Mouse (Mus musculus) G1E (cell line): ENCODE data around the gene Sh3bp4. TPM values are rescaled to one million over a fixed set of nuclear protein-coding genes. Genes with fewer than 3 reads are reported as not detected.

Experiments used
- ATAC-seq: 2 replicates; pipeline ENCODE4 v1.8.0; 2016; ENCODE audit warnings: mild to moderate bottlenecking; ENCODE audit not compliant: insufficient number of reproducible peaks, poor library complexity, low FRiP score, severe bottlenecking; ENCODE audit errors: extremely low read depth
- DNase-seq: peaks from one replicate; pipeline ENCODE4 v3.0.0; 2012; ENCODE audit warnings: low spot score
- H3K27me3 ChIP-seq: 2 replicates; pipeline ENCODE4 v1.6.1; 2012; ENCODE audit warnings: mild to moderate bottlenecking, low read length, inconsistent platforms; ENCODE audit not compliant: insufficient read depth
- H3K36me3 ChIP-seq: replicated peaks from 2 replicates; pipeline ENCODE3; 2012; ENCODE audit warnings: mild to moderate bottlenecking, inconsistent platforms
- H3K4me1 ChIP-seq: 2 replicates; pipeline ENCODE4 v1.6.1; 2012; ENCODE audit warnings: low read depth, low read length, inconsistent platforms, mixed read lengths; ENCODE audit not compliant: insufficient read depth
- H3K4me3 ChIP-seq: 2 replicates; pipeline ENCODE4 v1.5.1; 2012; ENCODE audit warnings: low read depth, mild to moderate bottlenecking, inconsistent platforms, low read length, moderate library complexity, mixed read lengths
- H3K9me3 ChIP-seq: replicated peaks from 2 replicates; pipeline ENCODE4 v1.6.1; 2012; ENCODE audit warnings: inconsistent platforms
- CTCF ChIP-seq: IDR thresholded peaks from 2 replicates; pipeline ENCODE4 v1.5.1; 2012; ENCODE audit warnings: low read depth, low read length, inconsistent platforms, mixed read lengths
- GATA1 ChIP-seq: IDR thresholded peaks from 2 replicates; pipeline ENCODE4 v1.6.1; 2012; ENCODE audit warnings: borderline replicate concordance, low read length, inconsistent platforms, mixed read lengths
- GATA2 ChIP-seq: IDR thresholded peaks from 2 replicates; pipeline ENCODE4 v1.6.1; 2012; ENCODE audit warnings: low read depth, low read length, inconsistent platforms, borderline replicate concordance
- POLR2AphosphoS5 ChIP-seq: IDR thresholded peaks from 2 replicates; pipeline ENCODE4 v1.6.1; 2012; ENCODE audit warnings: low read depth, low read length, inconsistent platforms; ENCODE audit not compliant: insufficient replicate concordance
- TAL1 ChIP-seq: conservative IDR thresholded peaks from 2 replicates; pipeline ENCODE4 v1.6.1; 2012; ENCODE audit warnings: low read depth, low read length, inconsistent platforms, mixed read lengths
- polyA plus RNA-seq: library from polyadenylated mRNA; stranded (reverse); fragments of >175 nt; gene quantifications from 2 replicates; pipeline ENCODE4 v1.2.3, GENCODE M21; 2012
- total RNA-seq, 2 experiments: library from RNA; stranded (forward) in 1 of 2; stranded (reverse) in 1 of 2; fragments of 200-1000 nt in 1 of 2; fragments of >200 nt in 1 of 2; fragmentation: Nextera tagmentation in 1 of 2; gene quantifications; 2 replicates each; pipeline ENCODE4 v1.2.3; 2014 to 2017

Sh3bp4 gene
- total and polyA plus RNA-seq, 3 experiments: not detected

DNA sequence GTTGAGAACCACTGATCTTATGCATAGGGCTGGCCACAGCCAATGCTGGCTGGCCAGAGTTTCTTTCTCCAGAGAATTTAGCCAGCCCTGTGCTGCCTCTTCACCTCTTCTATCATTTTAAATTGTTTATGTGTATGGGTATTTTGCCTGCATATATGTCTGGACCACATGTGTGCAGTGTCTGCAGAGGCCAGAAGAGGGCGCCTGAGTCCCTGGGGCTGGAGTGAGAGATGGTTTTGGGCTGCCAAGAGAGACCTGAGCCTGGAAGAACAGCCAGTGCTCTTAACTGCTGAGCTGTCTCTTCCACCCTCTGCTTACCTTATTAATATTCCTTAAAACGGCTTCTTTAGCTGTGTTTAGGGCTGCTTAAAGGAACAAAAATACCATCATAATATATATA lies 105.1 kb downstream of the Sh3bp4 start:
- DNase-seq: no peak
- H3K9me3 ChIP-seq: peaks cover 67% of the 10 kb centered on the region

DNA sequence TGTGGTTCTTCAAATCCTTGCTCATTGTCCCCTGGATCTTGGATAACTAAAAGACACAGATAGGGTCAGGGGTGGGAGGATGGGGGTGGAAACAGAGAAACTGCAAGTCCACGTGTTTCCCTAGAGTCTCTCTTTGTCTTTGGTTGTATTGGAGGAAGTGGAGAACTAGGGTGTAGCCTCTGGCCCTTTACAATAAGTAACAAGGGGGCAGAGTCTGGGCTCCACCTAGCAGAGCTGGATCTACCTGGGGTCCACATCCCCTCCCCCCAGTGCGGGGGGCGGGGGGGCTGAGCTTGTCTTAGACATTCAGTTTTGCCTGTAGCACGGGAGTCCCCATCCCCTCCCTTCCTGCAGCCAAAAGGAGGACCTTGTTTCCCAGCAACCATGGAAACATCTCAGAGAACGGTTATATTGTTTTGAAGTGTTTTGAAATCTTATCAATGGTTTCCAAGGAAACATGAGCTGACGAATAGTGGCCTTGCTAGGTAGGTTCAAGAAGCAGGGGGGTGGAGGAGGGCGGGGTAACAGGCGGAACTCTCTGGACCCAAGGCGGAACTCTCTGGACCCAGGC lies 113.1 kb downstream of the Sh3bp4 start:
- ATAC-seq: no peak
- no peaks in the 10 kb centered on the region for H3K27me3 ChIP-seq
- H3K4me3 ChIP-seq: no peak overlapping the region
- no peak for TF ChIP-seq POLR2AphosphoS5
- no peak for TF ChIP-seq GATA1
- TF ChIP-seq CTCF: no peak
- no peak for TF ChIP-seq TAL1
- no peak for TF ChIP-seq GATA2
- H3K4me1 ChIP-seq: no peaks in the 10 kb centered on the region
- peaks cover 78% of the 10 kb centered on the region for H3K9me3 ChIP-seq
- DNase-seq: no peak
- no peaks in the 10 kb centered on the region for H3K36me3 ChIP-seq

More for the DNA sequence above, 105.1 kb downstream of the Sh3bp4 start:
- TF ChIP-seq TAL1: no peak
- Histone ChIP-seq H3K27me3 (no peaks in the 10 kb centered on the region), H3K4me1 (no peaks in the 10 kb centered on the region), H3K4me3 (no peak overlapping the region), H3K36me3 (no peaks in the 10 kb centered on the region)
- ATAC-seq: no peak

DNA sequence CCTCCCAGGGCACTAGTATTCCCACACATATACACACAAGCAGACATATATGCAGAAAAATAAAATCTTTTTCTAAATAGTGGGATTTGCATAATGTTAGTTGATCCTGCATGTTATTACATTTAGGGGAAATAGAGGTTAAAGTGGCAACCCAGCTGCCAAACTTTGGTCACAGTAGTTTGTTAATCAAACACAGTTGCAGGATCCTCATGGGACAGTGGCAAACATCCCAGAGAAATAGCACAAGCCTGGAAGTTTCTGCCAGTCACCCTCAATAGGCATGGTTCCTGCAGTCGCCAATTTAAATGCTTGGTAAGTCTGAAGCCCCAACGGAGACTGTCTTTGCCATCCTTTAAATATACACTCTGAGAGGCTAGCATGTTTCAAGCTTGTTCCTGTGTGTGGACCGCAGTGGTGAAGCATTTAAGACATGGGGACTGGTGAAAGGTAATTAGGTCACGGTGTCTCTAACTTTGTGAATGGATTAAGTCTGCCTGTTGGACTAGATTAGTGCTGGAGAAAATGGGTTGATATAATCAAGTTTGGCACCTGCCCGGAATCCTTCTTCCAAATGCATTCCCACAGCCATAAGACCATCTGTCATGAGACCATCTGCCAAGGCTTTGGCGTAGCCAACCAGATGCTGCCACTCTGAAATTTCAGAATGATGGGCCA lies 114.0 kb downstream of the Sh3bp4 start:
- ATAC-seq: no peak
- Histone ChIP-seq H3K9me3 (peaks cover 81% of the 10 kb centered on the region), H3K4me1 (no peaks in the 10 kb centered on the region)

DNA sequence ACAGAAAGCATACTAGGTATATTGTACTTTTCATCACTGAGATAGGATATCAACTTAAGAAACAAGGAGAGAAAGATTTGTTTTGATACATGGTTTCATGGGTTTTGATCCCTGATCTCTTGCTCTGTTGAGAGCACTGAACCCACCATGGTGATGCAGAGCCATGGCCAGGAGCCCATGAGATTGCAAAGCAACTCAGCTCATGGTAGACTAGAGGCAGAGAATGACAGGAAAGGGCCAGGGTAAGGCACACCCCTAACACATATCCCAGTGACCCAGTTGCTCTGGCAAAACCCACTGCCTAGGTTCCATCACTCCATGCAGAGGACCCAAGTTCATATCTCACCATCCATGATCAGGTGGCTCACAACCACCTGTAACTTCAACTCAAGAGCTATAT lies 114.6 kb downstream of the Sh3bp4 start:
- no peaks in the 10 kb centered on the region for H3K4me1 ChIP-seq
- H3K27me3 ChIP-seq: no peaks in the 10 kb centered on the region
- H3K9me3 ChIP-seq: peaks cover 77% of the 10 kb centered on the region
- no peak overlapping the region for H3K4me3 ChIP-seq
- H3K36me3 ChIP-seq: no peaks in the 10 kb centered on the region
- DNase-seq (no peak), ATAC-seq (no peak)
- TF ChIP-seq GATA2: no peak
- no peak for TF ChIP-seq TAL1
- no peak for TF ChIP-seq CTCF
- no peak for TF ChIP-seq POLR2AphosphoS5
- no peak for TF ChIP-seq GATA1

More for the DNA sequence above, 114.0 kb downstream of the Sh3bp4 start:
- Histone ChIP-seq H3K27me3 (no peaks in the 10 kb centered on the region), H3K4me3 (no peak overlapping the region), H3K36me3 (no peaks in the 10 kb centered on the region)
- no peak for TF ChIP-seq GATA1
- no peak for DNase-seq

DNA sequence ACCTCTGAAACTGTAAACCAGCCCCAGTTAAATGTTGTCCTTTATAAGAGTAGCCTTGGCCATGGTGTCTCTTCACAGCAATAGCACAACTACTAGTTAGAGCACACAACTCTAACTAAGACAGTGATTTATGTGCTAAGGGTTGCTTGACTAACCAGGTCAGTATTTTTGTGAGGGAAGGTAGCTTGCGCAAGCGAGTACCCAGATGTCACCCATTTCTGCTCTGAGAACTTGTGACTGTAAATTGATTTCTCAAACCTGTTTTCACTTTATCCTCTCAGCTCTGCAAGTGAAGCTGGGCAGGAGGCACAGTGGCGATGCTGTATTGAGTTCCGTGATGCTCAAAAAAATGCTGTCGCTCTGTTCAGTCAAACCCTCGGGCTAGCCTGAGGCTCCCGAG lies 117.2 kb downstream of the Sh3bp4 start:
- H3K4me3 ChIP-seq: no peak overlapping the region
- no peaks in the 10 kb centered on the region for H3K27me3 ChIP-seq
- no peaks in the 10 kb centered on the region for H3K36me3 ChIP-seq
- DNase-seq (no peak), ATAC-seq (no peak)
- no peak for TF ChIP-seq POLR2AphosphoS5
- no peak for TF ChIP-seq TAL1
- H3K9me3 ChIP-seq: peaks cover 77% of the 10 kb centered on the region
- H3K4me1 ChIP-seq: no peaks in the 10 kb centered on the region

DNA sequence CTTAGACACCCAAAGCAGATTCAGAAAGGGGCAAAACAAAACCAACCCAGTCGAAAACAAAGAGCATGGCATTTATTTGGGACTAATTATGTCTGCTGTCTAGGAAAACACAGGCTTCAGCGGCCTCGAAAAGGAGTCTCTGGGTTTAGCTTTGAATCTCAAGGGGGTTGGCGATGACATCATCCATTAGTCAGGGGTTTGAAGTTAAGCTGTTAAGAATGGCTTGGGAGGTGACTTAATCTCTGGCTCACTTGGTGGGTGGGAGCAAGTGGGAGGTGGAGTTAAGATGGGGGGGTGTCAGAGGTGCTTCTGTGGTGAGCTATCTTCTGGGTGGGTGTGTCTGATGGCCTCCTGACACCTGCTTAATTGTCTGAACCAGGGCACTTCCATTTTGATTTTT lies 117.9 kb downstream of the Sh3bp4 start:
- Histone ChIP-seq H3K27me3 (no peaks in the 10 kb centered on the region), H3K9me3 (peaks cover 76% of the 10 kb centered on the region), H3K4me3 (no peak overlapping the region), H3K4me1 (no peaks in the 10 kb centered on the region), H3K36me3 (no peaks in the 10 kb centered on the region)
- DNase-seq (no peak), ATAC-seq (no peak)
- TF ChIP-seq TAL1: no peak
- no peak for TF ChIP-seq POLR2AphosphoS5
- no peak for TF ChIP-seq CTCF
- TF ChIP-seq GATA1: no peak
- TF ChIP-seq GATA2: no peak

DNA sequence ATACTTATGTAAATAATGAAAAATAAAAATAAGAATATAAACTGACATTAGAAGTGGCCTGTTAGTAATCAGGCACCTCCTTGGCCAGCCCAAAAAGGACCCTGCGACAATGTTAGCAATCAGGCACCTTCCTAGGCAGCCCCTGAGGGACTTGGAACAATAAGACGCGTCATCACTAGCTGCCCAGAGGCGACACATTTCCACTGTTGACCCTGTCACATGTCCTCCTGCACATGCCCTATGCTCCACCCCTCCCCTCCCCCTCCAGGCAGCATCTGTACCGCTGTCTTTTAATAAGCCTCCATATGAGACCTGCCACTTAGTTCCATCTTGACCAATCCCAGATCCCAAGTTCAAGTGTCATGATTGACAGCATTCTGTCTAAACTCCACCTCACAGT lies 119.0 kb downstream of the Sh3bp4 start:
- H3K9me3 ChIP-seq: peaks cover 73% of the 10 kb centered on the region
- no peak for TF ChIP-seq GATA1
- TF ChIP-seq POLR2AphosphoS5: no peak
- no peak for TF ChIP-seq CTCF
- TF ChIP-seq TAL1: no peak
- no peak for TF ChIP-seq GATA2
- no peaks in the 10 kb centered on the region for H3K36me3 ChIP-seq
- no peak for DNase-seq
- H3K4me3 ChIP-seq: no peak overlapping the region
- ATAC-seq: no peak
- no peaks in the 10 kb centered on the region for H3K4me1 ChIP-seq
- H3K27me3 ChIP-seq: no peaks in the 10 kb centered on the region
